ENCODE assay signal across 20 mouse cellular contexts in the genomic region with DNA sequence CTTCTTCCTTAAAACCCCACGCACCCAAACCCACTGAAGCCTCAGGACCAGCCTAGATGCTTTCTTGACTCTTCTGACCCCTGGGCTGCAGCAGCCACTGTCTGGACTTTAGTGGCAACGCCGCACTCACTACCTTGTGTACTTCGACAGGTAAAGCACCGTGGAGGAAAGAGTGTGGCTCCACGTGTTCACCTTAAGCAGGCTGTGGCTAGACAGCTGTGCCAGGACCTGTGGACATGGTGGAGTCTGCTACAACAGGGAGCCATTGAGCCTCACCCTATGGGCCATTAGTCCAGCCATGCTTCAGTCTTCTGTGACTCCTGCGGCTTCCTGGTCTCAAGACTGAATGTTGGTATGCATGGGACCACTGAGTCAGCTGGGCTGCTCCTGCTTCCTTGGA. TPM values are rescaled to one million over a fixed set of nuclear protein-coding genes. Genes with fewer than 3 reads are reported as not detected.
"Had no signal": no experiment of that assay in that cellular context is flagged by ENCODE, and none has a peak within 500 bp of the region (broad histone marks: within the 10 kb centered on the region; RNA-seq: fewer than 3 reads in every experiment).

No protein-coding gene starts in this region.

- H3K9ac ChIP-seq: limb, embryonic 13.5 days; liver, embryonic 12.5 days; liver, embryonic 15.5 days; lung, embryonic 15.5 days; midbrain, embryonic 13.5 days had no signal

- DNase-seq: kidney, adult 2 months; layer of hippocampus, adult 9-11 months; liver; lung, adult 18-20 months; lung, postnatal 14 days; right cerebral cortex, postnatal 14 days; right cerebral cortex, postnatal 4 days; thymus, adult 18-20 months; thymus, postnatal 36 days had no signal

- H3K36me3 ChIP-seq: limb, embryonic 10.5 days; limb, embryonic 13.5 days; liver, embryonic 12.5 days; liver, embryonic 15.5 days; lung, embryonic 15.5 days; midbrain, embryonic 13.5 days had no signal

- H3K27ac ChIP-seq: kidney, postnatal 0 days; layer of hippocampus, adult 2 months; limb, embryonic 10.5 days; limb, embryonic 13.5 days; liver, embryonic 12.5 days; liver, embryonic 15.5 days; lung, embryonic 15.5 days; macrophage; midbrain, embryonic 13.5 days had no signal

- H3K4me2 ChIP-seq: limb, embryonic 13.5 days; liver, embryonic 12.5 days; liver, embryonic 15.5 days; lung, embryonic 15.5 days; midbrain, embryonic 13.5 days had no signal

- H3K4me3 ChIP-seq: layer of hippocampus, adult 2 months; limb, embryonic 10.5 days; limb, embryonic 13.5 days; liver, embryonic 12.5 days; liver, embryonic 15.5 days; lung, embryonic 15.5 days; midbrain, embryonic 13.5 days had no signal

- ATAC-seq: intestine, postnatal 0 days; liver, embryonic 12.5 days; midbrain, embryonic 13.5 days had no signal

- H3K9me3 ChIP-seq: limb, embryonic 10.5 days; limb, embryonic 13.5 days; liver, embryonic 12.5 days; liver, embryonic 15.5 days; lung, embryonic 15.5 days; midbrain, embryonic 13.5 days had no signal

RNA-seq across cellular contexts. Expression of a gene that starts 4.9 kb away (rescaled TPM):
- total RNA-seq: megakaryocyte, adult 5-6 weeks had no signal
- polyA plus RNA-seq: liver, embryonic 12.5 days; liver, embryonic 15.5 days; macrophage had no signal
